Mouse (Mus musculus) MEL (cell line): ENCODE data around the gene Samd10.
A peak's percentile ranks its signal among the peaks of the same experiment; 100 is the strongest.

Experiments
- CTCF ChIP-seq, 3 experiments: IDR thresholded peaks in 2 of 3; conservative IDR thresholded peaks in 1 of 3; 2 replicates each; pipeline ENCODE4 v1.5.1; 2011 to 2012; ENCODE audit warnings: low read length in 3 of 3, low read depth in 2 of 3, mild to moderate bottlenecking in 2 of 3, improper control_type of control experiment in 1 of 3, inconsistent platforms in 1 of 3, mixed read lengths in 1 of 3, moderate library complexity in 1 of 3; ENCODE audit not compliant: control insufficient read depth in 1 of 3, insufficient read depth in 1 of 3, poor library complexity in 1 of 3, severe bottlenecking in 1 of 3
- EP300 ChIP-seq, 2 experiments: IDR thresholded peaks; 2 replicates each; pipeline ENCODE4 v1.6.1; 2011; ENCODE audit warnings: improper control_type of control experiment in 2 of 2, low read length in 2 of 2, low read depth in 1 of 2, mild to moderate bottlenecking in 1 of 2
- HCFC1 ChIP-seq: IDR thresholded peaks from 2 replicates; pipeline ENCODE4 v1.6.1; 2012; ENCODE audit warnings: low read depth, mild to moderate bottlenecking, inconsistent platforms, low read length, improper control_type of control experiment, moderate library complexity
- KAT2A ChIP-seq: conservative IDR thresholded peaks from 2 replicates; pipeline ENCODE4 v1.6.1; 2012; ENCODE audit warnings: low read depth, low read length, improper control_type of control experiment, inconsistent platforms
- MAFK ChIP-seq: IDR thresholded peaks from 2 replicates; pipeline ENCODE4 v1.6.1; 2011; ENCODE audit warnings: low read depth, mild to moderate bottlenecking, low read length, improper control_type of control experiment, borderline replicate concordance
- POLR2A ChIP-seq, 2 experiments: IDR thresholded peaks; 2 replicates each; pipeline ENCODE4 v1.6.1; 2011 to 2012; ENCODE audit warnings: low read length in 2 of 2, mild to moderate bottlenecking in 2 of 2, control low read depth in 1 of 2, improper control_type of control experiment in 1 of 2, low read depth in 1 of 2, moderate library complexity in 1 of 2; ENCODE audit not compliant: control insufficient read depth in 1 of 2, insufficient read depth in 1 of 2, poor library complexity in 1 of 2
- TAL1 ChIP-seq: IDR thresholded peaks from 2 replicates; pipeline ENCODE4 v1.6.1; 2012; ENCODE audit warnings: mild to moderate bottlenecking, inconsistent platforms, low read length, moderate library complexity, mixed read lengths

- TF ChIP-seq CTCF (IDR thresholded peaks at IDR 0.05 in 2 of 3, conservative IDR thresholded peaks at IDR 0.05 in 1 of 3; ENCODE audit: control insufficient read depth in 1 of 3, insufficient read depth in 1 of 3, low read depth in 2 of 3, low read length in 3 of 3, poor library complexity in 1 of 3, severe bottlenecking in 1 of 3), result peak in 2 of 3 experiments; percentile 22 to 44; a peak in 4 of 6 replicates
- no peak for TF ChIP-seq EP300 (IDR thresholded peaks at IDR 0.05; ENCODE audit: low read depth in 1 of 2, low read length in 2 of 2)
- TF ChIP-seq POLR2A (IDR thresholded peaks at IDR 0.05; ENCODE audit: control insufficient read depth in 1 of 2, insufficient read depth in 1 of 2, low read depth in 1 of 2, low read length in 2 of 2, poor library complexity in 1 of 2), result no peak
- TF ChIP-seq KAT2A, result no peak
- no peak for TF ChIP-seq HCFC1
- no peak for TF ChIP-seq TAL1
- no peak for TF ChIP-seq MAFK
Measured at GRCm38 (mm10) chr2:181597378-181598061, 1.5 kb downstream of the Samd10 start.
